Mouse (Mus musculus): ENCODE measurements around the gene Fbxo47. TPM values are rescaled to one million over a fixed set of nuclear protein-coding genes. Genes with fewer than 3 reads are reported as not detected.
A peak's percentile ranks its signal among the peaks of the same experiment; 100 is the strongest.

Gene Fbxo47
- total RNA-seq, 2 experiments from 2014 or later = 0.14 to 0.20 TPM

DNA sequence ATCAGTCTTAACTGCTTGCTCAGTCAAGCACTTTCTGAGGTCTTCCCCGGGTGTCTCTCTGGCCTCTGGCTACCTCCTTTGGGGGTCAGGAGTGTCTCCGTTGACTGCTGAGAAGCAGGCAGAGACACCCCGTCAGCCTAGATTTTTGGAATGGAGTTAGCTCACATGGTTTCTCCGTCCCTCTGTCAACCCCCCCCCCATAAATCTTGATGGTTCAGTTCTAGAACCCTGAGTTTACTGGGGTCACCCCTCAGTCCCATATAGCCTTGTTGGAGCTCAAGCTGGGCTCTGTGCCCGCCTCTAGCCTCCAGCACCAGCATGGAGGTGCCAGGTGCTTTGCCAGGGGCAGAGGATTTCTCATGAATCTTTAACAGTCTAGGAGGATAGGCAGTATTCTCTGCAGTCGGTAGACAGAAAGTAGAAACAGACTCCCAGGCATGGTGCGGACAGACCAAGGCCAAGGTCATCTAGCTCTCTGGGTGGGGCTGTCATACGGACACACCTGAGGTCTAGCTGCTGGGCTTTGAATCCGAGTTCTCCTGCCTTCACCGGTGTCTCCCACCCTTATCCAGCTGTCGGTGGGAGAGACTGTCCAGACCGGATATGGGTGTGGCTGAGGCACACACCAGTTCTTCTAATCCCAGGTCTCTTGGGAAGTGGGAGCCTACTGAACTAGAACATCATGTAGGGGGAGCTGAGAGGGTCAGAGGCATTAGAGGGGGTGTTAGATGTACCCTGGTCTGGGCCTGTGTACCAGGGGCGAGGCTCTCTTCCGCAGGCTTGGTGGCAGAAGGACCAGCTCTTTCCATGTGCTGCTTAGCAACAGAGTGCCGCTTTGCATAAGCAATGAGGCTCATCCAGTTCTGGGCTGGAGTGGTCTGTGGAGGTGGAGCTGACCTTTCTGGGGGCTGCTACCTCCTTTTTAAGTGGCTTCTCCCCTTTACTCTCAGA lies 78.0 kb downstream of the Fbxo47 start:
- DNase-seq = peak; percentile 55
- H3K4me3 ChIP-seq = peak overlapping the region; percentile 56
- intact Hi-C loops (cut with DNase I) = no loop called here

DNA sequence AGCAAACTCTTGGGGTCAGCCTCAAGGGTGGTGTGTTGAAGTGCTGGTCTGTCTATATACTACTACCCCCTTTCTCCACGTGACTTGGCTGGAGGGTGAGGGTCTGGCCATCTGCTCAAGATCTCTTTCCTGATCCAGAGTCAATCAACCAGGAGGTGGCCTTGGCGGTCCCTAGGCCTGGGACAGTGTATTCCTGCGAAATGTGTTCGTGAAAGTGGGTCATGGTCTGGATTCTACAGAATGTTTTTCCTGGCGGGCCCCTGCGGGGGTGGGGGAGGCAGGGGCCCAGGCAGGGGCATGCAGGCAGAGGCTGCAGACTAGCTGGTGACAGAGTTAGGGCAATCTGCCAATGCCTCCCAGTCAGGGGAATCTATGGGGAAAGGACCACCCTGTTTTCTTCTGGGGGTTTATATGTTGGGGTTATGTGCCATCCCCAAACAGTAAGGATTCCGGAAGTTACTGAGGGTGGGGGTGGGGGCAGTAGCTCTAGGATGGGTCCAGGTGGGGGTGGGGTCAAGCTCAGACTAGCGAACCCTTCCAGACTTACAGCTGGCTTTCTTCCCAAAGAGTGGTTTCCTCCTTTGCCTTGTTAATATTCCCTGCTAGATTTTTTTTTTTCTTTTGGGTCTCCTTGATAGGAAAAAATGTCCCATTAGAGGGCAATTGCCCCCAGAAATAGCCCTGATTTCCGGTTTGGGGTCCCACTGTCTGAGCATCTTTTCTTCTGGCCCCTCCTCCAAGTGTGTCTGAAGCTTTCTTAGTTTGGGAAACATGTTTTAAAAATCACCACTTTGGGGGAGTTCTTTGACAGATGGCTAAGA lies 78.9 kb downstream of the Fbxo47 start:
- intact Hi-C loops (cut with DNase I) = no loop called here
- TF ChIP-seq CTCF (IDR thresholded peaks at IDR 0.05) = no peak
- Histone ChIP-seq H3K4me3 (peak overlapping the region; percentile 56), H3K27ac (peak overlapping the region; percentile 97)
- no peak for DNase-seq

More for the DNA sequence above, 78.0 kb downstream of the Fbxo47 start:
- peak overlapping the region; percentile 97 for H3K27ac ChIP-seq
- no peak for TF ChIP-seq CTCF (IDR thresholded peaks at IDR 0.05)

DNA sequence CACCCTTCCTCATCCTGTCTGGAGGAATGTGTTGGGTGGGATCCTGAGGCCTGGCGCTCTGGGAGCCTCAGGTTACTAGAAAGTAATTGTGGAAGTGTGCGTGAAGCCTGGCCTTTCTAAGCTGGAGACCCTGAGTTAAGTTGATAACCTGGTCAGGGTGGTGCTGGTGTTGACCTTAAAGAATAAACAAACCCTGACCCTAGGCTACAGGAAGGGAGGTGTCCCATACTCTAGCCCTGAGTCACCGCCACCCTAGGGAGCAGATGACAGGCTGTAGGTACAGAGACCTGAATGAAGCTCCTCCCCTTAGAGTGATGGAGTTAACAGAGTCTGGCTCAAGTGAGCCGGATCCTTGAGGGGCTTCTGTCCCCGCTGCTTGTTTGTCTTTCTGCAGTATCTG lies 80.1 kb downstream of the Fbxo47 start:
- intact Hi-C loops (cut with DNase I) = no loop called here
- peak overlapping the region; percentile 97 for H3K27ac ChIP-seq

More for the DNA sequence above, 80.1 kb downstream of the Fbxo47 start:
- no peak for DNase-seq
- H3K4me3 ChIP-seq = peak overlapping the region; percentile 99
- TF ChIP-seq CTCF (IDR thresholded peaks at IDR 0.05) = no peak

Other genes with a start within 250 kb of the Fbxo47 start
- gene Mllt6, start 220.7 kb downstream of the Fbxo47 start, total RNA-seq (2021) = 10 to 100 TPM; 41.9 to 54.7 TPM
- gene Cisd3, start 198.3 kb downstream of the Fbxo47 start, total RNA-seq (2021) = 100 to 1,000 TPM in 1 of 2 experiments, 10 to 100 TPM in 1; 96.2 to 111 TPM
- gene Pcgf2, start 183.7 kb downstream of the Fbxo47 start, total RNA-seq (2021) = 1 to 10 TPM; 1.7 to 2.9 TPM
- gene Psmb3, start 180.8 kb downstream of the Fbxo47 start, total RNA-seq (2021) = 100 to 1,000 TPM; 141 to 159 TPM
- 10 to 100 TPM; 59.3 to 66.2 TPM for gene Pip4k2b, start 139.4 kb downstream of the Fbxo47 start, total RNA-seq (2021)
- 1 to 10 TPM; 6.2 to 6.5 TPM for gene Cwc25, start 117.6 kb downstream of the Fbxo47 start, total RNA-seq (2021)
- gene 1700001P01Rik, start 108.2 kb downstream of the Fbxo47 start, total RNA-seq (2021) = under 1 TPM; 0.39 to 0.56 TPM
- 100 to 1,000 TPM; 385 to 521 TPM for gene Rpl23, start 101.7 kb downstream of the Fbxo47 start, total RNA-seq (2021)
- 10 to 100 TPM; 10.0 to 16.8 TPM for gene Lasp1, start 85.2 kb downstream of the Fbxo47 start, total RNA-seq (2021)
- under 1 TPM; 0.23 to 0.50 TPM for gene B230217C12Rik, start 43.4 kb downstream of the Fbxo47 start, total RNA-seq (2021)
- gene Plxdc1, start 102.3 kb upstream of the Fbxo47 start, total RNA-seq (2021) = 1 to 10 TPM; 3.0 to 3.1 TPM
- under 1 TPM; 0.31 to 0.47 TPM for gene Arl5c, start 112.0 kb upstream of the Fbxo47 start, total RNA-seq (2021)
- 100 to 1,000 TPM; 199 to 214 TPM for gene Cacnb1, start 138.9 kb upstream of the Fbxo47 start, total RNA-seq (2021)
- gene Rpl19, start 142.6 kb upstream of the Fbxo47 start, total RNA-seq (2021) = 100 to 1,000 TPM; 404 to 490 TPM
- under 1 TPM in 1 of 2 experiments, not detected in 1; 0.11 TPM for gene Stac2, start 169.3 kb upstream of the Fbxo47 start, total RNA-seq (2021)